Mouse (Mus musculus) left cerebral cortex, adult 11 months (tissue): ENCODE data around the gene St7.

Source experiments
- DNase-seq: peaks from one replicate; pipeline ENCODE4 v3.0.0; 2022; ENCODE audit warnings: low spot score

St7 gene

GRCm38 (mm10) chr6:17816865-17817435 is 124.2 kb downstream of the St7 start:
- no peak for DNase-seq

GRCm38 (mm10) chr6:17823614-17824013 is 130.9 kb downstream of the St7 start:
- no peak for DNase-seq

DNA sequence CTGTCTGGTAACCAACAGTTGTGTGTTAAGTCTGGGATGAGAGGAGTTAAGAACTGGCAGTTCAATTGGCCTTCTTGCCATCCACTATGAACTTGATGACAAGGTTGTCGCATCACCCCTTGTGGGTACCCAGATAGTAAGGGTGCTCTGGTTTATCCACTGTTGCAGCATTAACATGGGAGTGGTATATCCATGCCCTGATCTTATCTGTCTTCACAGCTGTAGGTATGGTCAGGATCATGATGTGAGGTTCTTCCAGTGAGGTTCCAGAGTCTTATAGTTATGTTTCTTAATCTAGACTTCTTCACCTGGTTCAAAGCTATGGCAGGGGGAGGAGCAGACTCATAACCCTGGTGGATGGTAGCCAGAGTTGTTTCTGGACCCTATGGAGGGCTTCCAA is 132.0 kb downstream of the St7 start:
- no peak for DNase-seq

- DNase-seq, result no peak
Measured at GRCm38 (mm10) chr6:17828382-17828781, 135.6 kb downstream of the St7 start.

GRCm38 (mm10) chr6:17829981-17830380 is 137.2 kb downstream of the St7 start:
- no peak for DNase-seq

DNA sequence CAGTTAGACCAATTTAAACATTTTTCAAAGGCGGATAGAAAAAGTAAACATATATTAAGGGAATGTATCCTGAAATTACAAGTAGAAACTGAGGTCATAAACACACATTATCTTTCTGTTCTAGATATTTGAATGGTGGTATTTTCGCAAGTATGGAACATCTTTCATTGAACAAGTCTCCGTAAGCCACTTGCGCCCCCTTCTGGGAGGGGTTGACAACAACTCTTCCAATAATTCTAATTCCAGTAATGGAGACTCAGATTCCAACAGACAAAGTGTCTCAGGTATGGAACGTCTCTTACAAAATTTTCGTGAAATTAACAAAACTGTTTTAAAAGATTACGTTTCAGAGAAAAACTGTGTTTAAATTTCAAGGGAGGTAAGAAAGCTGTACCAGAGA is 141.8 kb downstream of the St7 start:
- DNase-seq, result peak; percentile 33

- no peak for DNase-seq
Measured at GRCm38 (mm10) chr6:17835693-17836092, 143.0 kb downstream of the St7 start.

DNA sequence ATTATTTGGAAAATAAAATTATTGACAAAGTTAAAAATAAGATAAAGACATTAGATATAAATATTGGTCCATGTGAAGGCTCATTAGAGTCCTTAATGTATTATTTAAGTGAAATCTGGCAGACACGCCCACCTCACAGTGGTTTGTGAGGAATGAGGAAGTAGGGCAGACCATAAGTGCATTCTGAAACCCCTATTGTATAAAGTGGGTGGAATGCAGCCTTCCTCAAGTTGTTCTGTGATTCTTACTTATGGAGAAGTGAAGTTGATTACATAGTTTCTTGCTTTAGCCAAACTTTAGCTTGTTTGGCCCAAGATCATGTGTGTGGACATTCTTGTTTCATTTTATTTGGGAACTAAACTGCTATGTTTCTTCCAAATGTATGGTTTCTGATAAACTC is 144.9 kb downstream of the St7 start:
- DNase-seq, result no peak

DNA sequence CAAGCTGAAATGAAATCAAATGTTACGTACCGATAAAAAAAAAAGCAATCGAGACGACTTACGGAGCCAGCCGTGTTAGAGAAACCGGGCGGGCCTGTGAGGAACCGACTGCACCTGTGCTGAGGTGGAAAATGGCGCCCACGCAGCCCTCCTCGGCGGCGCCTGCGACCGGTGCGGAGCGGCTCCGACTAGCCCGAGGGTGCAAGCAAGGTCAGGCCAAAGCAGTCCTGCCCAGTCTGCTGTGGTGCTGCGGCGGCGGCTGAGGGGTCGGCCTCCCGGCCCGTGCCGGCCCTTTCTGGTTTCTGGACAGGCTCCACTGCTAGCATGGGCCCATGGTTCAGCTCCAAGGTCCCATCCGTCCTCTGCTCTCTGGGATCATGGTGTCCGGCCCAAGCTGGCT is 147.7 kb downstream of the St7 start:
- DNase-seq, result no peak

GRCm38 (mm10) chr6:17842759-17843158 is 150.0 kb downstream of the St7 start:
- no peak for DNase-seq

GRCm38 (mm10) chr6:17851316-17851715 is 158.6 kb downstream of the St7 start:
- DNase-seq, result no peak

DNA sequence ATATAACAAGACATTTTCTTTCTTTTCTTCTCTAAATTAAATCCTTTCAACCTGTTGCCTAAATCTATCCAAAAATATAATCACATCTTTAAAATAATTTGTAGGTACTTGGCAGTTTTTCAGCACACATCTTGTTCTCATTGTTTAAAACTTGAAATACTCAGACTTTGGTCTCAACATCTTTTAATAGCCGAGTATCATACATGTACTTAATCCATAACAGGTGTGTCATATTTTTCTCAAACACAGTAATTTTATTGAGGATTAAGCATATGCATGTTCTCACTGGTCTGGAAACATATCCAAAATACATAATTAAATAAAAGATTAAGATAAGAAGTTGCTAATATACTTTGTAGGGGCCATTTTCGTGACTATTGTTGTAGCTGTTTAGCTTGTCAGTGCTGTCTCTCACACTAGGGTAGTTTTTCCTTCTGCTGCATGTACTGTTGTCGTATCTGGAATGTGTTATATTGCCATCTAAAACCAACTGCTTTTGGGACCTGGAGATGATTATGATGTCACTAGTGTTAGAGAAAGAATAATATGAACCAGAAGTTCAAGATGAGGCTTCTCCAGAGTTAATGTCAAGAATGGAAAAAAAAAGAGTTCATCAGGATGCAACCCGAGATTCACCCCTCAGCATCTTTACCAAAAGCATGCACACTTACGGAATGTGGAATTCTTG is 161.0 kb downstream of the St7 start:
- DNase-seq, result no peak

DNA sequence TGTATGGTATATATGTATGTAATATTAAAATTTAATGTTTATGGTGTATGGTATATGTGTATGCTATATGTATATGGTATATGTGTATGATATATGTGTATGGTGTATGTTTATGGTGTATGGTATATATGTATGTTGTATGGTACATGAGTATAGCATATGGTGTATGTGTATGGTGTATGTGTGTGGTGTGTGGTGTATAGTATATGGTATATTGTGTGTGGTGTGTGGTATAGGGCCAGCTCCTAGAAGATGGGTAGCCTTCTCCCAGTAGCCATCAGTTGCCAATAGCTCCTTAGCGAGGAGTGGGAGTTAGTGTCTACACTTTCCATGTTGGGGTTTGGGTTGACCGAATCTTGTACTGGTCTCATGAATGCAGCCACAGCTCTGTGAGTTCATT is 162.9 kb downstream of the St7 start:
- no peak for DNase-seq

DNA sequence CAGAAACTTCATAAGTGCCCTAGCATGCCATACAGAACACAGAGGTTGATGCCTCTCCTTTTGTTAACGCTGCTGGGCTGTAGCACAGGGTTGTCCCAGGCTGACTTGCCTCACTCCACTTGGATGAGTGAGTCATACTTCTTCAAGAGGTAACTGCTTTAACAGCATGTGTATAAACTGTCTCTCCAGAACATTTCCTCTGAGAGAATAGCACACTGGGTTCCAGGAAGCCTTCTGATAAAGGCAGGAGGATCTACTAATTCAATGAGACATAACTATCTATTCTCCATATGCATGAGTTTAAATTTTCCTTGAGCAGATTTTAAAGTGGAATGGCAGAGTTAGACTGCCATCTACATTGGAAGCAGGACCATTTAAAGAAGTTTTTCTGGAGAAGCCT is 166.8 kb downstream of the St7 start:
- no peak for DNase-seq

- no peak for DNase-seq
Measured at GRCm38 (mm10) chr6:17860463-17860862, 167.7 kb downstream of the St7 start.

DNA sequence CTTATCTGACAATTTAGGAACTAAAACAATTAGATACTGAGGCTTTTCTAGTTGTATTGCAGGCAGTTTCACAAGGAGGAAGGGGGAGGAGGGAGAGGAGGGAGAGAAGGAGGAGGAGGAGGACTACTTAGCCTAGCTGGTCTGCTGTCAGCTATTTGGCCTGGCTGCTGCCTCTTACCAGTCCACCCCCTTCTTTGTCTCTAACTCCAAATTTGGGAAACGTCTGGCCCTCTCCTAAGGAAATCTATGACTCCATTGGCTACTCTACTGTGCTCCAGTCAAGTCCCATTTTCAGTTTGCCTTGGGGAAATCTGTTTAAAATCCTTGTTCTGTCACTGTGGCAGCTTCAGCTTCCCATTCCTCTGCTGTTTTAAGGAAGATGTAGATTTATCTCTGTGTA is 175.1 kb downstream of the St7 start:
- DNase-seq, result no peak

DNA sequence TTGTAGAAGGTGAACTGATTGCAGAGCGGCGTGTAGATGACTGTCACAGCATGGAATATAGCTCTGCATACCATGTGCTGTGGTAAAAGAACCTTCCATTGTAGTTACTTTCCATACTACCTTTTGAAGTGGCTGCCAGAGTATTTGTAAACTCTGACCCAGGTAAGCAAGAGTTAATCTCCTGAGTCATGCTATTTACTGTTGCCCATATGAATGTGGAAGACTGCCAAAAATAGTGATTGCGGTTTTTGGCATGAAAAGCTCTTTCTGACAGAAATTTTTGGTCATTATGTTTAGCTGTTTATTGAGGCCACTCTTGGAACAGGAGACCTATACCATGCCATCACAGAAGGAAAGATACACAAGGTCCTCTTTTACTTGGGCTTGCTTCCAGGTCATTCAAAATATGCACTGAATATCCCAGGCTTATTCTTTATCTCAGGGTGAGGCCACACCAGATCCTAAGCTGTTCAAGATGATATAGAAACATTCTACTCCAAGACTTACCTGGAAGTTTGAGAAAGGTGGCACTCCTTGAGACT is 179.2 kb downstream of the St7 start:
- DNase-seq, result no peak

DNA sequence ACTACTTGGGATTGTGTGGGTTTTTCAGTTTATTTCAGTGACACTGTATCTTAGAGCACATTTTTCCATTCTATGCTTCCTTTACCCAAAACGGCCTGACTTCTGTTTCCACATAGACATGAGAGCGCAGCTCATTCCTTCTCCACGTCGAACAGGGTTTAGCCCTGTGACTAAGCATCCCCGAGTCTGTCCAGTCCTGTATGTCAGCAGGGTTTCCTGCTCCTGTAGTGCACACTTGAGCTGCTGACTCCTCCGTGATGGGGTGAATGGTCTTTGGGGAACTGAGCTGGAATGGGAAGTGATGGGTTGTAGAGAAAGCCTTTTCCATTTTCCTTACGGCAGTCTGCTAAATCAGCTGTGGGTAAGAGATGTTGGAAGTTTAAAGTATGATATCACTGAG is 182.9 kb downstream of the St7 start:
- DNase-seq, result no peak

DNA sequence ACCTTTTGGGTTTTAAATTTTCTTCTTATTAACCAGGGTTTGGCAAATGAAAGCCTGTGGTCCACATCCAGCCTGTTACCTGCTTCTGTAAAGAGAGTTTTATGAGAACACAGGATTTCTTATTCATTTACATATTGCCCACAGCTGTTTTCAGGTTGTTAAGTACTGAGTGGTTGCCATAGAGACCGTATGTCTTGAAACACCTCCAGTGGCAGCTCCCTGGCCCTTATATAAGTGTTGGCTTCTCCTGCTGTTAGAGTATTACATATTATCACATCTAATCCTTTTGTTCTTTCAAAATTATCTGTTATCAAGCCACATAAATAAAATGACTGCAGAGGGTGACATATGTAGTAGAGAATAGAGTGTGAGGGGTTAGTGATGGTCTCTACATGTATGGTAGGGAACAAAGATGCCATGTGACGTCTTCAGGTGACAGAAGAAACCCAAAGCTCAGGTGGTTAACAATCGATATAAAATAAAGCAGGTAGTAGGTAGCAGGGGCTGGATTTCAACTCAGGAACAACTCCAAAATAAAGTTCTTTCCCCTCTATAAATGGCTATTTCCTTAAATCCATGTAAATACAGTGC is 183.4 kb downstream of the St7 start:
- DNase-seq, result peak; percentile 64

DNA sequence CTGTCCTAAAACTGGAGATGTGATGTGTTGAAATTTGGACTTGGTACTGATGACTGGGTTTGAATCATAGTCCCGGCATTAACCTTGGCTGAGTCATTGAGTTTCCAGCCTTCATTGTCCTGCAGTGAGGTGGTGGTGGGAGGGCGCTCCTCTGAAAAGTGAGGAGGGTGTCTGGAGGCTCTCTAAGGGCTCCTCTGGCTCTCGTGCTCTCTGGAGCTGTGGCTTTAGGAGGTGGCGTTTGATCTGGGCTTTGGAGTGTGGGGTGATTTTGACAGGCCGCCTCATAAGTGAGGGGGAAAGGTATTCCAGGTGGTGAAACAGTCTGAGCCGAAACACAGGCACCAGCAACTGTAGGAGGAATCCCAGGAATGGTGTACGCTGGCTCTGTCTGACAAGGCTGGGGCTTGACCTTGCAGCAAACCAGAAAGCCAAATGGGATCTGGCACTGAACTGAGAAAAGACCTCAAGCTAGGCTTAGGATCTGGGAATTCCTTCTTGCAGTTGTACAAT is 184.0 kb downstream of the St7 start:
- no peak for DNase-seq

DNA sequence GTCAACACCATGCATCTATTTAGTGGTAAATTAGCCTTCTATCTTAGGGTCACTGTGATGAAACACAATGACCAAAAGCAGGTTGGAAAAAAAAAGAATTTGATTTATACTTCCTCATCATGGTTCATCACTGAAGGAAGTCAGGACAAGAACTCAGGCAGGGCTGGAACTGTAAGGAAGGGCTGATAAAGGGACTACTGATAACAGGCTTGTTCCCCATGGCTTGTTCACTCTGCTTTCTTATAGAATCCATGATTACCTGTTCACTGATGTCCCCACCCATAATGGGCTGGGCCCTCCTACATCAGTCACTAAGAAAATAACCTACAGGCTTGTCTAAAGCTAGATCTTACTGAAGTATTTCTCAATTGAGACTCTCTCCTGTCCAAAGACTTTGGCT is 190.2 kb downstream of the St7 start:
- no peak for DNase-seq

DNA sequence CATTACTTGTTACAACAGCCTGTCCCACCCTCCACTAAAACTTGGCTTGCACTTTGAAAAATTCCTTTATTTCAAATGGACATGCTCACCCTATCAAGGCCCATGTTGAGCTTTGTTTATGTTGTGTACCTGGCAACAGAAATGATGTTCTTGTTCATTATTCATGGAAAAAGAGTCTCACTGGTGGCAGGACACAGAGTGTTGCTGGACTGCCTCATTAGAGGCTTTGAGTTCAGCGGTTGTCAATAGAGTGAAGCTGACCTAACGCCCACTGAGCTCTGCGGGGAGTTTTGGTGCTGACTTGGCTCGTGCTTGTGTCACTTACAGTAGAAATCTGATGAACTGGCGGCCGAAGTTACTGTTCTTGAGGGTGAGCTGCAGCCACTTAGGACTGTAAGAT is 195.0 kb downstream of the St7 start:
- no peak for DNase-seq

GRCm38 (mm10) chr6:17895562-17895961 is 202.8 kb downstream of the St7 start:
- DNase-seq, result no peak
